Mouse (Mus musculus) midbrain, embryonic 14.5 days (tissue): ENCODE measurements at regions not wholly inside any gene's neighbourhood (a gene's known extent, or its start where the extent isn't known, plus 50 kb on each side); places are given as distances from the start of the nearest gene placed in this dataset.

Source experiments
- ATAC-seq: fragments of 200-750 bp; cut with Nextera tagmentation; 2 replicates; pipeline ENCODE4 v1.8.0; 2017; ENCODE audit warnings: moderate number of reproducible peaks, moderate library complexity; ENCODE audit not compliant: low FRiP score, low TSS enrichment
- DNase-seq: peaks from one replicate; pipeline ENCODE4 v3.0.0-alpha.2; 2015
- H3K27ac ChIP-seq: fragments of 300-500 bp; sonication (generic); replicated peaks from 2 replicates; pipeline ENCODE4 v1.5.1; 2014; ENCODE audit warnings: mild to moderate bottlenecking, low read depth, low read length, moderate library complexity
- H3K27me3 ChIP-seq: fragments of 300-500 bp; sonication (generic); 2 replicates; pipeline ENCODE4 v1.6.1; 2014; ENCODE audit warnings: low read length, control low read depth, mixed read lengths; ENCODE audit not compliant: control insufficient read depth, insufficient read depth
- H3K36me3 ChIP-seq: fragments of 300-500 bp; sonication (generic); 2 replicates; pipeline ENCODE4 v1.6.1; 2014; ENCODE audit warnings: low read length, control low read depth; ENCODE audit not compliant: control insufficient read depth, insufficient read depth
- H3K4me1 ChIP-seq: fragments of 300-500 bp; sonication (generic); 2 replicates; pipeline ENCODE4 v1.6.1; 2014; ENCODE audit warnings: mild to moderate bottlenecking, antibody characterized with exemption, low read length, control low read depth; ENCODE audit not compliant: control insufficient read depth, insufficient read depth
- H3K4me2 ChIP-seq: fragments of 300-500 bp; sonication (generic); 2 replicates; pipeline ENCODE4 v1.6.1; 2014; ENCODE audit warnings: mild to moderate bottlenecking, low read length, moderate library complexity
- H3K4me3 ChIP-seq: fragments of 300-500 bp; sonication (generic); replicated peaks from 2 replicates; pipeline ENCODE4 v1.5.1; 2014; ENCODE audit warnings: low read depth, low read length
- H3K9ac ChIP-seq: fragments of 300-500 bp; sonication (generic); replicated peaks from 2 replicates; pipeline ENCODE4 v1.6.1; 2014; ENCODE audit warnings: mild to moderate bottlenecking, low read length, moderate library complexity
- H3K9me3 ChIP-seq: fragments of 300-500 bp; sonication (generic); 2 replicates; pipeline ENCODE4 v1.6.1; 2016; ENCODE audit warnings: low read length, control low read depth, mixed read lengths; ENCODE audit not compliant: control insufficient read depth
- WGBS: fragments of 180-500 bp; shearing (Covaris S2); extraction: QIAGEN DNeasy Blood & Tissue Kit; methylation state at CpG from one replicate; pipeline ENCODE4 v1.1.7; 2014; 5-methylcytosine and 5-hydroxymethylcytosine counted together

GRCm38 (mm10) chr1:88567198-88567597, 57.3 kb upstream of the Glrp1 start:
- no peak overlapping the region for H3K4me2 ChIP-seq
- WGBS = 93% methylated on average over 1 of the region's 1 CpGs
- H3K4me3 ChIP-seq = no peak overlapping the region
- ATAC-seq (no peak), DNase-seq (no peak)
- no peaks in the 10 kb centered on the region for H3K36me3 ChIP-seq
- H3K9me3 ChIP-seq = no peaks in the 10 kb centered on the region
- no peaks in the 10 kb centered on the region for H3K27me3 ChIP-seq
- no peak overlapping the region for H3K27ac ChIP-seq
- H3K4me1 ChIP-seq = peaks cover 13% of the 10 kb centered on the region
- H3K9ac ChIP-seq = no peak overlapping the region

- Histone ChIP-seq H3K9me3 (no peaks in the 10 kb centered on the region), H3K9ac (no peak overlapping the region), H3K27me3 (no peaks in the 10 kb centered on the region), H3K36me3 (no peaks in the 10 kb centered on the region), H3K4me3 (no peak overlapping the region), H3K27ac (no peak overlapping the region), H3K4me1 (peaks cover 13% of the 10 kb centered on the region), H3K4me2 (no peak overlapping the region)
- no peak for DNase-seq
- ATAC-seq = no peak
Measured at GRCm38 (mm10) chr1:88566426-88566825, 56.6 kb upstream of the Glrp1 start.

- no peak overlapping the region for H3K27ac ChIP-seq
- peaks cover 18% of the 10 kb centered on the region for H3K4me1 ChIP-seq
- H3K9me3 ChIP-seq = no peaks in the 10 kb centered on the region
- ATAC-seq (no peak), DNase-seq (no peak)
- H3K27me3 ChIP-seq = no peaks in the 10 kb centered on the region
- H3K4me2 ChIP-seq = no peak overlapping the region
- H3K4me3 ChIP-seq = no peak overlapping the region
- no peak overlapping the region for H3K9ac ChIP-seq
- no peaks in the 10 kb centered on the region for H3K36me3 ChIP-seq
- WGBS = 86% methylated on average over 4 of the region's 4 CpGs
Measured at GRCm38 (mm10) chr1:88564825-88565224, 55.0 kb upstream of the Glrp1 start.

- no peak; the same call in 1 of the 2 replicates for ATAC-seq
- no peak overlapping the region for H3K4me3 ChIP-seq
- H3K4me1 ChIP-seq = peaks cover 16% of the 10 kb centered on the region; the same call in 1 of the 2 replicates
- H3K27ac ChIP-seq = no peak overlapping the region
- DNase-seq = peak; percentile 84
- peaks cover 5% of the 10 kb centered on the region; the same call in 1 of the 2 replicates for H3K9me3 ChIP-seq
- H3K9ac ChIP-seq = no peak overlapping the region
- no peaks in the 10 kb centered on the region for H3K27me3 ChIP-seq
- no peaks in the 10 kb centered on the region for H3K36me3 ChIP-seq
- WGBS = 18% methylated on average over 3 of the region's 3 CpGs
- no peak overlapping the region for H3K4me2 ChIP-seq
Measured at GRCm38 (mm10) chr1:88562361-88562760, 52.5 kb upstream of the Glrp1 start.

- Histone ChIP-seq H3K9me3 (peaks cover 5% of the 10 kb centered on the region; the same call in 1 of the 2 replicates), H3K4me2 (no peak overlapping the region), H3K4me3 (no peak overlapping the region), H3K27me3 (no peaks in the 10 kb centered on the region), H3K4me1 (peaks cover 16% of the 10 kb centered on the region; the same call in 1 of the 2 replicates), H3K27ac (no peak overlapping the region), H3K9ac (no peak overlapping the region), H3K36me3 (no peaks in the 10 kb centered on the region)
- no peak for DNase-seq
- 58% methylated on average over 8 of the region's 8 CpGs for WGBS
- no peak for ATAC-seq
Measured at GRCm38 (mm10) chr1:88560771-88561170, 50.9 kb upstream of the Glrp1 start.
